Mouse (Mus musculus) retina, adult 2 months (tissue): ENCODE results near the gene Pde5a.

Source experiments
- DNase-seq: peaks from one replicate; pipeline ENCODE4 v3.0.0-alpha.2; 2012; ENCODE audit warnings: low read depth, low spot score

Pde5a gene

DNA sequence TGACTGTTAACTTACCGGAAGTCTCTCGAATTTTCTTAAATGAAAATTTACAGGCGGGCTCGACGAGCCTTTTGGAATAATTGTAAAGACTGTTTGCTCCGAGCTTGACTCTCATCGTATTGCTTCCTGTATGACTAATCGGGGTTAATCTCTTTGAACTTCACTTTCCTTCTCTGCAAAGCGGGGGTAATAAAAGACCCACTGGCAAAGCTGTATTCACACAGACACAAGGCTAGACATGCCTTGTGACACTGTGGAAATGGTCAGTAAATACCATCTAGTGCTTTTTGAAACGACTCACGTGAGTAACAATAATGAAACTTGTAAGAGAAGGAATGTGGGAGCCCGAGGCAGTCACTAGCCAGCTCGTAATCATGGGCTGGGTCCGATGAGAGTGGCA, 35.0 kb downstream of the Pde5a start:
- DNase-seq: no peak

- DNase-seq: no peak
These were observed 38.2 kb downstream of the Pde5a start for GRCm38 (mm10) chr3:122766930-122767329.

DNA sequence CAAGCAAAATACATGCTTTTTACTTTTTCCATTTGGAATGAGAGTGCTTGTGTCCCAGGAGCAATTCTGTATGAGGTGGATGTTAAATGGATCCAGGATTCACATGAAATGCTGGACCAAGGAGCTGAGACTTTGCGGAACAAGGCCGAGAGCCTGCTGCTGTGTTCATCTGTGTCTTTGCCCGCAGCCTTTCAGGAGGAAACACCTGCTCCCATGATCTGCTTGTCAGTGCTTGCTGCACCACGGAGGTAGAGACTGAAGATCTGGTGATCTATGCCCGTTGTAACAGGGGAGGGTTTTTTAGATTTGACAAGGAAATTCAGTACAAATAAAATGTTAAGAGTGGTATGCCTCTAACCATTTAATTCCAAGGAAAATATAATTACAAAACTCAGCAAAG, 39.1 kb downstream of the Pde5a start:
- DNase-seq: no peak

- DNase-seq: no peak
These were observed 52.7 kb downstream of the Pde5a start for GRCm38 (mm10) chr3:122781417-122781816.

DNA sequence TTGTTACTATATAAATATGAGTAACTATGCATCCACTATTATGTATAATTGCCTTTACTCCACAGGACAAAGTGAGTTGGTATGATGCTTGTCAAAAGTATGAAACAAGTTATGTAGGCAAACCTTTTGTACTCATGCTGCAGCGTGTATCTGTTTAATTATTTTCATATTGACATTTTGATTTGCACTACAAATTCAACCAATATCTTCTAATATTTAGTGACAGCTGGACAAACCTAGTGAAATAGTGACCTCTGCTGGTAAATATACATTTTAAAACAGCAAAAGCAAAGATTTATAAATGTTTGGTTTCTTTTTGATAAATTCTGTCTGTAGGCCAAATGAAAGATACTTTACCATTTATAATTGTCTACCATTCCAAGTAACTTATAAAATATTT, 55.5 kb downstream of the Pde5a start:
- DNase-seq: no peak

DNA sequence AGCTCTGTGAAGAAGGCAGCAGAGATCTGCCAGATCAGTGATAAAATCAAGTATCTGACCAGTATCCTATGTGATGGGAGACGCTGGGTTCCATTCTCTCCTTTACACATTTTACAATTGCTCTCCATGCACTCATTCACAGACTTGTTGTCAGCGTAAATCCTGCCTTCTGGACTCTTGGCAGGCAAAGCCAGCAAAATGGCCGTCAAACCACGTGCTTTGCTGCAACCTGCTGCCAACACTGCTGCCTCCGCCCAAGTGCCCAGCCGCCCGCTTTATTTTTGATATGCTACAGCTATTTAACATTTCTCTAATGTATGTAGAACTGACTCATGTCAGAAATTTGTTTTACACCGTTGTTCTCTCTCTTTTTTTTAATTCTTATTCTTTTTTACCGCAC, 59.6 kb downstream of the Pde5a start:
- no peak for DNase-seq

GRCm38 (mm10) chr3:122789544-122789943, 60.8 kb downstream of the Pde5a start:
- DNase-seq: no peak

GRCm38 (mm10) chr3:122800050-122800449, 71.3 kb downstream of the Pde5a start:
- DNase-seq: no peak

- DNase-seq: no peak
These were observed 72.0 kb downstream of the Pde5a start for GRCm38 (mm10) chr3:122800553-122801435.

DNA sequence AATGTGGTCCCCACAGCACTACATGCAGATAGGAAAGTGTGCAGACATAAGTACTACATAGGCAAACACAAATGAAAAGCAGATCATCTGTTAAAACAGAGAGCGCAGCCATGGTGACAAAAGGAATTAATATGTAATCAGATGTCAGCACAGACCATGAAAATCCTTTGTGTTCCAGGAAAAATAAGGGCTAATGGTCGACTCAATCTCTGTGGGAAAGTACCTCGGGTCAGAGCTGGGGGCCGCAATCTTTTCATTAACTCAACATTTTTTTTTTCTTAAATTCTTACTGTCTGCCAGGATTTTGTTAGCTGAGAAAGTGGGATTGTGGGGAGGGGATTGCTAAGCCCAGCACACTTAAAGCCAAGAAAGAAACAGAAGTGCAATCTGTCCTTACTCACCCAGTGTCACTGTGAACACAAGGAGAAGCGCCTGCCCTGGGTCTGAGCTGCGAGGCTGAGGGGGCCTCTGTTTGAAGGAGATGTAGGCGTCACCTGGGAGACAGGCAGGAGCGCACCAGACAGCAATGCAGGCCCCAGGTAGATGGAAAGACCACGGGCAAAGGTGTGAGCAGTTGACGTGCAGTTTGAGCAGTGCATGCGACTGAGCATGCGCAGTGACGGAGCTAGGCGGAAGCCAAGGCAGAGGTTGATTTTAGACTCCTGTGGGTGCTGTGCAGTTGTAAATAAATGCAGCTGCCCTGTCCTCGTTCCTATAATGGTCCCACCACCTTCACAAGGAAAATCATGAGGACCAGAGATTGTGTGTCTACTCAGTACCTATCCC, 72.9 kb downstream of the Pde5a start:
- DNase-seq: no peak

DNA sequence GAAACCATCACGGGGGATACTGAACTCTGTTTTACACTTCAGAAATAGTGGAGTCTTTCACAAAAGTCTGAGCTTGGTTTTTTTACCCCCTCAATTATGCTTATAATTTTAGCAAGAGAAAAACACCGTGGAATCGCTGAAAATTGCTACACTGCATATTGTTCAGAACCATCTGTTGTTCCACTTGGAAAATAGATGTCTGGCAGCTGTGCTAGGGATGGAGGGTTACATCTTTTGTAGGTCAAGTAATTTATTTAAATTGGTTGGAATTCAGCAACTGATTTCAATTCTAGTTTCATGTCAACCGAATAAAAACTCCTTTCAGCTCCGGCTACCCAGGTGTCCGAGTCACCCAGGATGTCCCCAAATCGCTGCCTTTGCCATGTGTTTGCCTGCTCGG, 78.6 kb downstream of the Pde5a start:
- no peak for DNase-seq

DNA sequence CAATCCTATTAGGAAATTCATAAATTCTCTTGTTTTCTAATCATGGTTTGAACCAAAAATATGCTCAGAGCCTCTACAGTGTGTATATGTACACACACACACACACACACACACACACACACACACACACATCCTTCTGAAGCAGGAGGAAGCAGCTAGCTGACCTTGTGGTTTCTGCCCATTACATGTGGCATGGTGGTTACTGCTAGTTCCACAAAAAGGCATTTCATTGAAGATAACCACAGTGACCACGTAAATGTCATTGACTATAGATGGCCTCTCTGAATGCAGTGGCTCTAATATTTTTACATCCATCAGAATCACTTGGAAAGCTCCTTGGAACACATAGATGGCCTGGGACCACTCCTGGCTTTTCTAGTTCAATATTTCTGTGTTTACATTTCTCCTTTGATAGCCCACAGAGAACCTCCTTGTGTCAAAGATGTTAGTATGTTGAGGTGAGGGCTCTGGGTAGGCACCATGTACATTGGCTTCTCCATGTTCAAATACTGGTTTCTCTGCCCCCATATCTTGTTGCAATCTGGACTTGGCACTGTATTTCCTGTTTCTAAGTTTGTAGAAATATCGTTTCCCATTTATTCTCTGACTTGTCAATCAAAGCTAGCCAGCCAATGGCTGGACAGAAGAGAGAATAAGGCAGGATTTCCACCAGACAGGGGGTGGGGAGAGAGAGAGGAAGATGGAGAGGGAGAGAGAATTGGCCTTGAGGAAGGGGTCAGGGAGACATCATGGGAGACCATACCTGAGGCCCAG, 81.5 kb downstream of the Pde5a start:
- no peak for DNase-seq

- DNase-seq: no peak
These were observed 82.2 kb downstream of the Pde5a start for GRCm38 (mm10) chr3:122810986-122811385.

GRCm38 (mm10) chr3:122814531-122814930, 85.8 kb downstream of the Pde5a start:
- DNase-seq: no peak

GRCm38 (mm10) chr3:122818282-122818681, 89.5 kb downstream of the Pde5a start:
- no peak for DNase-seq

DNA sequence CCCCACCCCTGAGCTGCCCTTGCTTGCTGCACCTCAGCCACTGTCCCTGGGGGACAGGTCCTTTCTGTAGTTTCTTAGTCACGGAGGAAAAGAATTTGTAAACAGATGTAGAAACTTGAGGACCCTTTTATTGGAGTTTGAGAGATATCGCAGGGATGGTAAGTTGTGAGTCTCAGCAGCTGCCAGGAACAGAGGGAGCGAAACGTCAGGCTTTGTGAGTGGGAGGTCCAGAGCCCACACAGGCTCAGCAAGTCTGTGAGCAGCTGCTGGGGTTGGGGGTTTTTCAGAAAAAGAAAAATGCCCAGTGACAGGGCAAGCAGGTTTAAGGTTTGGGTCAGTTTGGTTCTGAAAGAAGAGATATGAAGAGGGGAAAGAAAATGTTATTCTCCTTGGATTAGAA, 92.0 kb downstream of the Pde5a start:
- no peak for DNase-seq

DNA sequence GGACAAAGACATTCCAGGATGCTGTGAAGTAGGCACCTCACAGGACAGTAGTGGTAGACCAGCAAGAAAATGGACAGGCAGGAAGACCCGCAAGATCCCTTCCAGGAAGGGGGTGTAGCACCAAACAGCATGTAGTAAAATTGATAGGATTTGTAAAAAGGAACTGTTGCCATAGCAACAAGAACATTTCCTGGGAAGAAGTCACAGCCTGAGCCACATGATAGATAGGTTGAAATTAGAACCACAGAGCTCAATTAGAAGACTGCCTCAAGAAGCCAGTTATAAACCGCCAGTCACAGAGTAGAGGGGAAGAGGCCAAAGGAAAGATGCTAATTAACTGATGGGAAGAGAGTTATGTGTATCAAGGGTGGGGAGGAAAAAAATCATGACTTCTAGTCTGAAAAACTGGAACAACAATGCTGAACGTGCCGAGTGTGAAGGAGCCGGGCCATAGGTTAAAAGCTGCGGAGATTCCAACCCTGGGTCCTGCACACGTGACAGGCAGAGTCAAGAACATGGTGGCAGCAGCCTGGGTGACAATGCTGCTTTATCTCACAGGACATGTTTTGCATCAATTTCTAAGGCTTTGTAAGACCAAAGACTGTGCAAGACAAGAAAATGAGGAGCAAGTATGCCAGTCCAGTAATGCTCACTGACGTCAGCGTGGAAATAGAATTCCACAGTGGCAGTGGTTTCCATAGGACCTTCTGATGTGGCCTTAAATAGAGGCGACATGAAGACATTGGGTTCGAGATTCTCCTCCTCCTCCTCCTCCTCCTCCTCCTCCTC, 99.7 kb downstream of the Pde5a start:
- no peak for DNase-seq

- DNase-seq: no peak
These were observed 105.8 kb downstream of the Pde5a start for GRCm38 (mm10) chr3:122834519-122834918.

DNA sequence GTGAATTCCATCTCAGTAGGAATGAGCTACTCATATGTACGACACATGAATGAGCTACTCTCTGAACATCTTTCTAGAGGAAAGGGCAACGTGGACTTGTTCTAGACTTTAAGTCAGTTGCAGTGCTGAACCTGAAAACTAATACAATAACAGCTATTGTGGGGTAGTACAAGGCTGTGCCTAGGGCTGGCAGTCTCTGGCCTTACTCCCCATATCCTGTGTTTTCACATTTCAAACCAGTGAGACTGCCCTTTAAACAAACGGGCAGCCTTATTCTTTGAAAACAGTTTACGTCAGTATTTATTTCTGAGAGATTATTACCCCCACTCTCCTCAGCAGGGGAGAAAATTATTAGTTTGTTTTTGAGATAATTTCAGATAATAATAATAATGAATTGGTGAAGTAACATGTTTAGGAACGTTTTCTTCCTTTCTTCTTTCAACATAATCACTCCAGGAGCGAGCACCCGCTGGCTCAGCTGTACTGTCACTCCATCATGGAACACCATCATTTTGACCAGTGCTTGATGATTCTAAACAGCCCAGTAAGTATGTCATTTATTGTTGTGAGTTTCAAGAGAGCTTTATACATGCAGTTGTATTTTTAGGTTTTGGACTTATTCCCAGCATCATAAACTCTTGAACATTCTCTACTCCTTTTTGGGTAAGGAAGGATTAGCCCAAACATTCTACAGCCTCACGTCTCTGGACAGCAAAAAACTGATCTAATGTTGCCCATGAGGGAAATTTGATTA, 106.5 kb downstream of the Pde5a start:
- DNase-seq: no peak

- DNase-seq: no peak
These were observed 108.9 kb downstream of the Pde5a start for GRCm38 (mm10) chr3:122837639-122838038.
